Mouse (Mus musculus) effector memory CD4-positive, alpha-beta T cell, adult 5 months (primary cell): ENCODE measurements around the gene Dclk3. TPM values are rescaled to one million over a fixed set of nuclear protein-coding genes. Genes with fewer than 3 reads are reported as not detected.

Experiments used
- polyA plus RNA-seq: library from polyadenylated mRNA; unstranded; fragments of 100-300 nt; shearing (Covaris generic); gene quantifications from one replicate; pipeline ENCODE4 v1.2.1, GENCODE M21; 2017

Gene Dclk3
- polyA plus RNA-seq, result not detected

GRCm38 (mm10) chr9:111438904-111439835, at the start of gene Dclk3:
Gene Dclk3 (plus strand): TSS chr9:111439081.

Other genes starting within 250 kb of the Dclk3 start
- 39.7 TPM for gene Mlh1, start 167.3 kb upstream of the Dclk3 start, polyA plus RNA-seq
- 26.7 TPM for gene Epm2aip1, start 167.2 kb upstream of the Dclk3 start, polyA plus RNA-seq
- not detected for gene Trank1, start 127.3 kb upstream of the Dclk3 start, polyA plus RNA-seq